Mouse (Mus musculus) liver, embryonic 16.5 days (tissue): ENCODE results near the gene Hephl1. TPM values are rescaled to one million over a fixed set of nuclear protein-coding genes. Genes with fewer than 3 reads are reported as not detected.
A peak's percentile ranks its signal among the peaks of the same experiment; 100 is the strongest.
"Not testable (repeated sequence)": the region's sequence is repeated elsewhere in the genome, so short reads cannot be mapped to it uniquely, and the experiment has no call there.

Experiments
- ATAC-seq: fragments of 200-750 bp; cut with Nextera tagmentation; 2 replicates; pipeline ENCODE4 v1.8.0; 2017; ENCODE audit warnings: low read depth, mild to moderate bottlenecking, moderate number of reproducible peaks, moderate library complexity
- H3K27ac ChIP-seq: fragments of 300-500 bp; sonication (generic); 2 replicates; pipeline ENCODE4 v1.5.1; 2014; ENCODE audit warnings: mild to moderate bottlenecking, low read length
- H3K27me3 ChIP-seq: fragments of 300-500 bp; sonication (generic); 2 replicates; pipeline ENCODE4 v1.6.1; 2014; ENCODE audit warnings: low read depth, low read length, mixed read lengths; ENCODE audit not compliant: control insufficient read depth, insufficient read depth
- H3K36me3 ChIP-seq: fragments of 300-500 bp; sonication (generic); 2 replicates; pipeline ENCODE4 v1.6.1; 2014; ENCODE audit warnings: mild to moderate bottlenecking; ENCODE audit not compliant: control insufficient read depth, insufficient read depth
- H3K4me1 ChIP-seq: fragments of 300-500 bp; sonication (generic); 2 replicates; pipeline ENCODE4 v1.6.1; 2014; ENCODE audit warnings: low read depth, low read length, mixed read lengths; ENCODE audit not compliant: control insufficient read depth
- H3K4me2 ChIP-seq: fragments of 300-500 bp; sonication (generic); 2 replicates; pipeline ENCODE4 v1.6.1; 2014; ENCODE audit warnings: low read depth, low read length, mixed read lengths
- H3K4me3 ChIP-seq: fragments of 300-500 bp; sonication (generic); 2 replicates; pipeline ENCODE4 v1.5.1; 2014; ENCODE audit warnings: low read depth, mild to moderate bottlenecking, low read length
- H3K9ac ChIP-seq: fragments of 300-500 bp; sonication (generic); 2 replicates; pipeline ENCODE4 v1.6.1; 2014; ENCODE audit warnings: low read depth, low read length
- H3K9me3 ChIP-seq: fragments of 300-500 bp; sonication (generic); replicated peaks from 2 replicates; pipeline ENCODE4 v1.6.1; 2016; ENCODE audit warnings: low read length; ENCODE audit not compliant: control insufficient read depth
- WGBS: fragments of 180-500 bp; shearing (Covaris S2); extraction: QIAGEN DNeasy Blood & Tissue Kit; methylation state at CpG from one replicate; pipeline ENCODE4 v1.1.7; 2014; ENCODE audit not compliant: insufficient replicate concordance; 5-methylcytosine and 5-hydroxymethylcytosine counted together
- polyA plus RNA-seq: library from polyadenylated mRNA; unstranded; fragments of >200 nt; fragmentation: Nextera tagmentation; extraction: Ambion mirVana; gene quantifications from 2 replicates; pipeline ENCODE4 v1.2.1, GENCODE M21; 2015

Hephl1 gene
- polyA plus RNA-seq, 1 experiment from 2014 or later: not detected

- H3K4me1 ChIP-seq: no peaks in the 10 kb centered on the region
- no peak overlapping the region for H3K27ac ChIP-seq
- no peak overlapping the region for H3K4me3 ChIP-seq
- no peak overlapping the region for H3K9ac ChIP-seq
- H3K4me2 ChIP-seq: no peak overlapping the region
- no peak for ATAC-seq
- no peaks in the 10 kb centered on the region for H3K27me3 ChIP-seq
- H3K9me3 ChIP-seq: no peaks in the 10 kb centered on the region
- WGBS: 64% methylated on average over 6 of the region's 6 CpGs
- no peaks in the 10 kb centered on the region for H3K36me3 ChIP-seq
Observed at GRCm38 (mm10) chr9:15114102-15114501, 2.2 kb upstream of the Hephl1 start.

DNA sequence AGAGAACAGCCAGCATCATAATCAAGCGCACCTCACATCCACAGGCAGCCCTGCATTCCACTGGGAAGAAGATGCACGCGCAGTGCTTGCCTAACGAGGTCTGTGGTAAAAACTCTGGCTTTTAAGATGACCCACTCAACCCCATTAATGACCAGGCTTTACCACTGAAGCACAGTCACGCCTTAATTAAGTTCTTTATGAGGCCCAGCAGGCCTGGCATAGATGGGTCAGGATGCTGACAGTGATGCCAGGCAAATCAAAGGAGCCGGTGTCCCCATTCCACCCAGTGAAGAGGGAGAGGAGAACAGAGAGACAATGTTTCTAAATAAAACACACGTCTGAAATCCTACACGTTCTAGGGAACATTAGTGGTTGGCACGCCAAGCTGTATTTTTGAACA, 3.8 kb downstream of the Hephl1 start:
- 59% methylated on average over 9 of the region's 9 CpGs for WGBS
- H3K36me3 ChIP-seq: no peaks in the 10 kb centered on the region
- H3K9me3 ChIP-seq: no peaks in the 10 kb centered on the region
- no peak overlapping the region for H3K27ac ChIP-seq
- no peak overlapping the region for H3K4me3 ChIP-seq
- ATAC-seq: no peak
- H3K4me1 ChIP-seq: no peaks in the 10 kb centered on the region
- H3K27me3 ChIP-seq: no peaks in the 10 kb centered on the region
- no peak overlapping the region for H3K4me2 ChIP-seq
- no peak overlapping the region for H3K9ac ChIP-seq

GRCm38 (mm10) chr9:15105136-15105535, 6.8 kb downstream of the Hephl1 start:
- H3K4me3 ChIP-seq: no peak overlapping the region
- no peak overlapping the region for H3K27ac ChIP-seq
- H3K4me2 ChIP-seq: no peak overlapping the region
- peaks cover 2% of the 10 kb centered on the region for H3K4me1 ChIP-seq
- H3K9me3 ChIP-seq: no peaks in the 10 kb centered on the region
- no peak for ATAC-seq
- H3K9ac ChIP-seq: no peak overlapping the region
- H3K27me3 ChIP-seq: no peaks in the 10 kb centered on the region
- H3K36me3 ChIP-seq: no peaks in the 10 kb centered on the region
- WGBS: 48% methylated on average over 4 of the region's 4 CpGs

GRCm38 (mm10) chr9:15103579-15104300, 8.2 kb downstream of the Hephl1 start:
- Histone ChIP-seq H3K27ac (no peak overlapping the region), H3K9me3 (no peaks in the 10 kb centered on the region), H3K27me3 (no peaks in the 10 kb centered on the region), H3K4me1 (peaks cover 2% of the 10 kb centered on the region), H3K4me2 (no peak overlapping the region), H3K9ac (no peak overlapping the region), H3K4me3 (no peak overlapping the region), H3K36me3 (no peaks in the 10 kb centered on the region)
- 0 out of 2 replicates have a peak, but pooled peaks have one; percentile 13 for ATAC-seq
- 30% methylated on average over 11 of the region's 11 CpGs for WGBS

- no peaks in the 10 kb centered on the region for H3K27me3 ChIP-seq
- 59% methylated on average over 7 of the region's 7 CpGs for WGBS
- H3K4me2 ChIP-seq: no peak overlapping the region
- H3K27ac ChIP-seq: no peak overlapping the region
- no peak overlapping the region for H3K9ac ChIP-seq
- ATAC-seq: no peak
- no peak overlapping the region for H3K4me3 ChIP-seq
- H3K9me3 ChIP-seq: no peaks in the 10 kb centered on the region
- peaks cover 7% of the 10 kb centered on the region for H3K4me1 ChIP-seq
- H3K36me3 ChIP-seq: no peaks in the 10 kb centered on the region
Observed at GRCm38 (mm10) chr9:15101531-15102161, 10.3 kb downstream of the Hephl1 start.

GRCm38 (mm10) chr9:15098421-15098820, 13.5 kb downstream of the Hephl1 start:
- not testable (repeated sequence) for H3K4me1 ChIP-seq, H3K27me3 ChIP-seq, H3K9me3 ChIP-seq, H3K27ac ChIP-seq, H3K4me3 ChIP-seq, H3K9ac ChIP-seq, H3K36me3 ChIP-seq, H3K4me2 ChIP-seq, ATAC-seq
- WGBS: 82% methylated on average over 6 of the region's 7 CpGs

GRCm38 (mm10) chr9:15097172-15097571, 14.7 kb downstream of the Hephl1 start:
- peak; percentile 76 for ATAC-seq
- peak overlapping the region; percentile 17; the same call in 1 of the 2 replicates for H3K4me2 ChIP-seq

DNA sequence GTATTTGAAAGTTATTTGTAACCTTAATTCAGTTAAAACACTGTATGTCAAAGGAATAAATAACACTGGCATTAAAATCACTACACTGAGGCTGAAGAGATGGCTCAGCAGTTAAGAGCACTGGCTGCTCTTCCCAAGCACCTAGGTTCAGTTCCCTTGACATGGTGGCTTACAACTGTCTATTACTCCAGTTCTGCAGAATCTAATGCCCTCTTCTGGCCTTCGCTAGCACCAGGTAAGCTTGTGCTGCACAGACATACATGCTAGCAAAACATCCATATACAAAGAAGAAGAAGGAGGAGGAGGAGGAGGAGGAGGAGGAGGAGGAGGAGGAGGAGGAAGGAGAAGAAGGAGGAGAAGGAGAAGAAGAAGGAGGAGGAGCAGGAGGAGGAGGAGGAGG, 15.7 kb downstream of the Hephl1 start:
- H3K4me1 ChIP-seq: peaks cover 9% of the 10 kb centered on the region
- ATAC-seq: no peak
- 58% methylated on average over 1 of the region's 1 CpGs for WGBS
- no peaks in the 10 kb centered on the region for H3K27me3 ChIP-seq
- no peak overlapping the region for H3K4me2 ChIP-seq
- H3K4me3 ChIP-seq: no peak overlapping the region
- H3K27ac ChIP-seq: no peak overlapping the region
- H3K9ac ChIP-seq: no peak overlapping the region
- no peaks in the 10 kb centered on the region for H3K9me3 ChIP-seq
- H3K36me3 ChIP-seq: no peaks in the 10 kb centered on the region

More at GRCm38 (mm10) chr9:15097172-15097571, 14.7 kb downstream of the Hephl1 start:
- Histone ChIP-seq H3K9ac (no peak overlapping the region), H3K4me3 (no peak overlapping the region), H3K27ac (no peak overlapping the region), H3K9me3 (no peaks in the 10 kb centered on the region), H3K4me1 (peaks cover 9% of the 10 kb centered on the region), H3K36me3 (no peaks in the 10 kb centered on the region), H3K27me3 (no peaks in the 10 kb centered on the region)
- 27% methylated on average over 2 of the region's 2 CpGs for WGBS

- WGBS: 31% methylated on average over 3 of the region's 3 CpGs
- Histone ChIP-seq H3K9me3 (no peaks in the 10 kb centered on the region), H3K27me3 (no peaks in the 10 kb centered on the region), H3K4me2 (no peak overlapping the region), H3K9ac (no peak overlapping the region), H3K4me1 (peaks cover 7% of the 10 kb centered on the region), H3K36me3 (no peaks in the 10 kb centered on the region), H3K4me3 (no peak overlapping the region), H3K27ac (no peak overlapping the region)
- ATAC-seq: no peak
Observed at GRCm38 (mm10) chr9:15095206-15095605, 16.7 kb downstream of the Hephl1 start.
